Mouse (Mus musculus): ENCODE measurements around the gene Mpv17. TPM values are rescaled to one million over a fixed set of nuclear protein-coding genes. Genes with fewer than 3 reads are reported as not detected.

Gene Mpv17
- total and polyA plus RNA-seq, 2 experiments from 2014 or later, result 52.1 to 75.0 TPM

DNA sequence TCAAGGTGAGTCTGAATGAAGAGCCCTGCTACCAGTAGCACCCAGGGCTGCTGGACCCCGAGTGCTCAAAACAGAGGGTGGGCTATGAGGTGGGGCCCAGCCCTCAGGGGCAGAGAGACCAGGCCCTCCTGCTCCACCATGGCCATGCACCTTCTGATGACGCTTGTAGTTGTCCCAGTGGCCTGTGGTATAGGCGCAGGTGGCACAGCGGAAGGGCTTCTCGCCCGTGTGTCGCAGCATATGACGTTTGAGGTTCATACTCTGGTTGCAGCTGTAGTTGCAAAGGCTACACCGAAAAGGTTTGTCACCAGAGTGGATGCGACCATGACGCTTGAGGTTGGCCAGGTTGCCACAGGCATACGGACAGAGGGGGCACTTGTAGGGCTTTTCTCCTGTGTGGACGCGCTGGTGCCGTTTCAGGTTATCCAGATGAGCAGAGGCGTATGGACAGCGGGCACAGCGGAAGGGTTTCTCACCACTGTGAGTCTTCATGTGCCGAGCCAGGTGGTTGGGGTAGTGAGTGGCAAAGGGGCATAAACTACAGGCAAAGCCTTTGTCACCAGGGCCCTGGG lies 45.4 kb upstream of the Mpv17 start:
- no peak for DNase-seq (ENCODE audit: low spot score)
- H3K4me1 ChIP-seq (ENCODE audit: insufficient read depth, low read length), result peaks cover 5% of the 10 kb centered on the region; the same call in 1 of the 2 replicates
- H3K27ac ChIP-seq, result no peak overlapping the region
- TF ChIP-seq CTCF (IDR thresholded peaks at IDR 0.05; ENCODE audit: low read depth), result no peak
- peaks cover 5% of the 10 kb centered on the region; the same call in 1 of the 2 replicates for H3K9me3 ChIP-seq (ENCODE audit: low read length)
- WGBS, result 89% methylated on average over 19 of the region's 19 CpGs
- no peak overlapping the region for H3K4me2 ChIP-seq (ENCODE audit: low read depth, low read length)
- no peak overlapping the region for H3K4me3 ChIP-seq (ENCODE audit: low read length)
- H3K27me3 ChIP-seq (ENCODE audit: insufficient read depth, low read length), result no peaks in the 10 kb centered on the region
- ATAC-seq, result no peak
- H3K36me3 ChIP-seq (ENCODE audit: insufficient read depth, low read length), result peaks cover 69% of the 10 kb centered on the region
- H3K9ac ChIP-seq (replicated peaks; ENCODE audit: low read length), result no peak overlapping the region

DNA sequence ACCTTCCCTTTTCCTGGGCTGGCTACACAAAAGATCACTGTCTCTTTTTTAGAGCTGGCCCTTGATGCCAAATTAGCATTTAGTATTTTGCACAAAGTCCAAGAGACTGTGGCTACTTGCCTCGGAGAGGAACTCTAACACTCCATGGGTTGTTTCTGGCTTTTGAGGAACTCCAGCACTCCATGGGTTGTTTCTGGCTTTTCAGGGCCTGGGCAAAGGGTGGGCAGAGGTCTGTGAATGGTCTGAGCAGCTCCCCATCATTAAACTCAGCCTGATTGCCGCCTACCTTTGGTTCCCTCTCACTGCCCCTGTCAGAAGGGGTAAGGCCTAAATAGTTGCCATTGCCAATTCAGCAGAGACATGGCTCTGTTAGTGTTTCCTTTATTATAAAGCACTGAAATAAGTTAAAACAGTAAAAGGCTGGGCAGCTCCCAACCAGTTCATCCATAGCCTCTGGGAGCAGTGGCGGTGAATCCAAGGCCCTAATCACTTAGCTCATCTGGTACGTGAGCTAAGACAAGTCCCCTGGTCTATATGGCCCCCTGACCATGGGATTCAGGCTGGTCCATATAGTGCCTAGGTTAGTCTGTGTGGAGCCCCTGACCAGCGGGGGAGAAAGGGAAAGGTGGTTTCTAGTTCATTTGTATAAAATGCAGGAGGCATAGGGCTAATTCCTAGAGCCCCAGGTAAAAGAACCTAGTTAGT lies 44.7 kb upstream of the Mpv17 start:
- Histone ChIP-seq H3K27me3 (ENCODE audit: insufficient read depth, low read length) (no peaks in the 10 kb centered on the region), H3K4me3 (ENCODE audit: low read length) (no peak overlapping the region), H3K4me1 (ENCODE audit: insufficient read depth, low read length) (peaks cover 10% of the 10 kb centered on the region; the same call in 1 of the 2 replicates), H3K36me3 (ENCODE audit: insufficient read depth, low read length) (peaks cover 68% of the 10 kb centered on the region), H3K9ac (replicated peaks; ENCODE audit: low read length) (no peak overlapping the region), H3K4me2 (ENCODE audit: low read depth, low read length) (no peak overlapping the region), H3K27ac (no peak overlapping the region), H3K9me3 (ENCODE audit: low read length) (peaks cover 5% of the 10 kb centered on the region; the same call in 1 of the 2 replicates)
- DNase-seq (ENCODE audit: low spot score), result no peak
- no peak for ATAC-seq
- 79% methylated on average over 5 of the region's 5 CpGs for WGBS
- no peak for TF ChIP-seq CTCF (IDR thresholded peaks at IDR 0.05; ENCODE audit: low read depth)

- H3K9ac ChIP-seq (replicated peaks; ENCODE audit: low read length), result no peak overlapping the region
- DNase-seq (ENCODE audit: low spot score) (no peak), ATAC-seq (no peak)
- no peak overlapping the region for H3K4me3 ChIP-seq (ENCODE audit: low read length)
- H3K4me1 ChIP-seq (ENCODE audit: insufficient read depth, low read length), result peaks cover 11% of the 10 kb centered on the region; the same call in 1 of the 2 replicates
- peaks cover 62% of the 10 kb centered on the region for H3K36me3 ChIP-seq (ENCODE audit: insufficient read depth, low read length)
- no peak for TF ChIP-seq CTCF (IDR thresholded peaks at IDR 0.05; ENCODE audit: low read depth)
- H3K27ac ChIP-seq, result no peak overlapping the region
- H3K9me3 ChIP-seq (ENCODE audit: low read length), result peaks cover 5% of the 10 kb centered on the region; the same call in 1 of the 2 replicates
- H3K4me2 ChIP-seq (ENCODE audit: low read depth, low read length), result no peak overlapping the region
- H3K27me3 ChIP-seq (ENCODE audit: insufficient read depth, low read length), result no peaks in the 10 kb centered on the region
- 83% methylated on average over 9 of the region's 9 CpGs for WGBS
These were observed 44.1 kb upstream of the Mpv17 start for GRCm38 (mm10) chr5:31198170-31198569.

GRCm38 (mm10) chr5:31197072-31197471 lies 43.0 kb upstream of the Mpv17 start:
- H3K36me3 ChIP-seq (ENCODE audit: insufficient read depth, low read length), result peaks cover 59% of the 10 kb centered on the region
- no peaks in the 10 kb centered on the region for H3K27me3 ChIP-seq (ENCODE audit: insufficient read depth, low read length)
- H3K9ac ChIP-seq (replicated peaks; ENCODE audit: low read length), result no peak overlapping the region
- H3K4me1 ChIP-seq (ENCODE audit: insufficient read depth, low read length), result peaks cover 9% of the 10 kb centered on the region
- H3K4me2 ChIP-seq (ENCODE audit: low read depth, low read length), result no peak overlapping the region
- no peak overlapping the region for H3K27ac ChIP-seq
- H3K9me3 ChIP-seq (ENCODE audit: low read length), result peaks cover 5% of the 10 kb centered on the region; the same call in 1 of the 2 replicates
- DNase-seq (ENCODE audit: low spot score) (no peak), ATAC-seq (no peak)
- no peak overlapping the region for H3K4me3 ChIP-seq (ENCODE audit: low read length)
- WGBS, result 93% methylated on average over 12 of the region's 12 CpGs
- TF ChIP-seq CTCF (IDR thresholded peaks at IDR 0.05; ENCODE audit: low read depth), result no peak

DNA sequence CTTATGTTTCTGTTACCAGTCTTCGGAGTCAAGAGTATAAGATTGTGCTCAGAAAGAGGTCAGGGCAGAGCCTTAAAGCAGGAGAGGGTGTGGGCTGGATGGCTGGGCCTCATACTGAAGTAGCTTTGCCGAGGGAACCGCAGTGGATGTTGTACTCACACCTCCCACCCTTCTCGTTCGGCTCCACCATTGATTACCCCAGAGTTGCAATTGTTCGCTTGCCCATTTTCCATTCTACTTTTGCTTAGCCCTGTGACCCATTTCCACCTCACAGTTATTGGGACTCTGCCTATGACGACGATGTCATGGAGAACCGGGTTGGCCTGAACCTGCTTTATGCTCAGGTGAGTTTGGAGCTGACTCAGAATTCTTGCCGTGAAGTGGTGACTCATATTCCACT lies 42.2 kb upstream of the Mpv17 start:
- no peak for ATAC-seq
- peaks cover 61% of the 10 kb centered on the region for H3K36me3 ChIP-seq (ENCODE audit: insufficient read depth, low read length)
- DNase-seq (ENCODE audit: low spot score), result no peak

GRCm38 (mm10) chr5:31195671-31196070 lies 41.6 kb upstream of the Mpv17 start:
- peaks cover 66% of the 10 kb centered on the region for H3K36me3 ChIP-seq (ENCODE audit: insufficient read depth, low read length)
- no peak for TF ChIP-seq CTCF (IDR thresholded peaks at IDR 0.05; ENCODE audit: low read depth)
- peaks cover 13% of the 10 kb centered on the region for H3K4me1 ChIP-seq (ENCODE audit: insufficient read depth, low read length)
- ATAC-seq, result no peak
- no peak overlapping the region for H3K4me2 ChIP-seq (ENCODE audit: low read depth, low read length)
- DNase-seq (ENCODE audit: low spot score), result no peak
- H3K27ac ChIP-seq, result no peak overlapping the region
- no peak overlapping the region for H3K4me3 ChIP-seq (ENCODE audit: low read length)
- no peak overlapping the region for H3K9ac ChIP-seq (replicated peaks; ENCODE audit: low read length)
- H3K9me3 ChIP-seq (ENCODE audit: low read length), result peaks cover 5% of the 10 kb centered on the region; the same call in 1 of the 2 replicates
- 91% methylated on average over 4 of the region's 4 CpGs for WGBS
- no peaks in the 10 kb centered on the region for H3K27me3 ChIP-seq (ENCODE audit: insufficient read depth, low read length)

More for the DNA sequence above, 42.2 kb upstream of the Mpv17 start:
- H3K9me3 ChIP-seq (ENCODE audit: low read length), result peaks cover 5% of the 10 kb centered on the region; the same call in 1 of the 2 replicates
- no peak overlapping the region for H3K27ac ChIP-seq
- H3K9ac ChIP-seq (replicated peaks; ENCODE audit: low read length), result no peak overlapping the region
- WGBS, result 93% methylated on average over 10 of the region's 10 CpGs
- TF ChIP-seq CTCF (IDR thresholded peaks at IDR 0.05; ENCODE audit: low read depth), result no peak
- H3K4me1 ChIP-seq (ENCODE audit: insufficient read depth, low read length), result peaks cover 13% of the 10 kb centered on the region
- H3K4me3 ChIP-seq (ENCODE audit: low read length), result no peak overlapping the region
- H3K4me2 ChIP-seq (ENCODE audit: low read depth, low read length), result no peak overlapping the region
- no peaks in the 10 kb centered on the region for H3K27me3 ChIP-seq (ENCODE audit: insufficient read depth, low read length)
